Mouse (Mus musculus) thymus, adult 2 months (tissue): Measurements from ENCODE around the gene Sat2.

Source experiments
- CTCF ChIP-seq: fragments of 200-500 bp; IDR thresholded peaks from 2 replicates; pipeline ENCODE4 v1.5.1; 2012; ENCODE audit warnings: mild to moderate bottlenecking, control low read depth, low read length, moderate library complexity, borderline replicate concordance; ENCODE audit not compliant: control insufficient read depth, poor library complexity, insufficient read depth; ENCODE audit errors: extremely low read depth
- POLR2A ChIP-seq: fragments of 200-500 bp; IDR thresholded peaks from 2 replicates; pipeline ENCODE4 v1.6.1; 2012; ENCODE audit warnings: mild to moderate bottlenecking, low read length, control low read depth, moderate library complexity; ENCODE audit not compliant: control insufficient read depth, poor library complexity, insufficient read depth; ENCODE audit errors: extremely low read depth

GRCm38 (mm10) chr11:69632284-69633089, 10.7 kb downstream of the Sat2 start, which contains the start of gene Fxr2:
- TF ChIP-seq CTCF (peak; percentile 92), POLR2A (peak; percentile 81)
